Mouse (Mus musculus) urinary bladder, postnatal 4 days (tissue): Measurements from ENCODE around the gene Gm17455.

Experiments used
- DNase-seq, 2 experiments: peaks; one replicate each; pipeline ENCODE4 v3.0.0; 2021 to 2022; ENCODE audit warnings: low spot score in 2 of 2

Gm17455 gene

GRCm38 (mm10) chr10:60399449-60399848 lies at the start of gene Gm17455:
Gm17455 (plus strand) TSS chr10:60399726.
- no peak for DNase-seq

- DNase-seq = no peak
These were observed 49.3 kb upstream of the Gm17455 start for GRCm38 (mm10) chr10:60350077-60350804.

- DNase-seq = peak; percentile 85 to 95
These were observed 48.7 kb upstream of the Gm17455 start for GRCm38 (mm10) chr10:60350805-60351167.

- DNase-seq = no peak
These were observed 48.3 kb upstream of the Gm17455 start for GRCm38 (mm10) chr10:60351248-60351647.

- peak in 1 of 2 experiments; percentile 68 for DNase-seq
These were observed 47.6 kb upstream of the Gm17455 start for GRCm38 (mm10) chr10:60351761-60352455.

GRCm38 (mm10) chr10:60353241-60354002 lies 46.1 kb upstream of the Gm17455 start:
- DNase-seq = no peak

- DNase-seq = no peak
These were observed 45.6 kb upstream of the Gm17455 start for GRCm38 (mm10) chr10:60354003-60354325.

- DNase-seq = no peak
These were observed 44.4 kb upstream of the Gm17455 start for GRCm38 (mm10) chr10:60354881-60355677.

- DNase-seq = no peak
These were observed 42.1 kb upstream of the Gm17455 start for GRCm38 (mm10) chr10:60357441-60357840.

- no peak for DNase-seq
These were observed 41.6 kb upstream of the Gm17455 start for GRCm38 (mm10) chr10:60357901-60358300.

- DNase-seq = no peak
These were observed 40.8 kb upstream of the Gm17455 start for GRCm38 (mm10) chr10:60358776-60359175.

- DNase-seq = no peak
These were observed 37.8 kb upstream of the Gm17455 start for GRCm38 (mm10) chr10:60361615-60362309.

- no peak for DNase-seq
These were observed 37.3 kb upstream of the Gm17455 start for GRCm38 (mm10) chr10:60362310-60362628.

- no peak for DNase-seq
These were observed 36.1 kb upstream of the Gm17455 start for GRCm38 (mm10) chr10:60363426-60363825.

GRCm38 (mm10) chr10:60367145-60367544 lies 32.4 kb upstream of the Gm17455 start:
- no peak for DNase-seq

- DNase-seq = no peak
These were observed 31.6 kb upstream of the Gm17455 start for GRCm38 (mm10) chr10:60367904-60368303.

- DNase-seq = no peak
These were observed 30.1 kb upstream of the Gm17455 start for GRCm38 (mm10) chr10:60369405-60369804.

GRCm38 (mm10) chr10:60370098-60370497 lies 29.4 kb upstream of the Gm17455 start:
- no peak for DNase-seq

- no peak for DNase-seq
These were observed 28.9 kb upstream of the Gm17455 start for GRCm38 (mm10) chr10:60370601-60371061.

GRCm38 (mm10) chr10:60371596-60372386 lies 27.7 kb upstream of the Gm17455 start:
- no peak for DNase-seq
